ENCODE assay signal across 15 mouse cellular contexts in genomic region chr2:48446617-48447016, GRCm38 (mm10).
"Had no signal": no experiment of that assay in that cellular context is flagged by ENCODE, and none has a peak within 500 bp of the region (broad histone marks: within the 10 kb centered on the region; RNA-seq: fewer than 3 reads in every experiment).

No protein-coding gene starts in this region.

- H3K4me1 ChIP-seq: megakaryocyte, embryonic 14.5 days had no signal

- H3K36me3 ChIP-seq: limb, embryonic 12.5 days; liver, embryonic 13.5 days; lung, embryonic 15.5 days; midbrain, embryonic 15.5 days had no signal

- ATAC-seq: liver, postnatal 0 days; midbrain, embryonic 15.5 days had no signal

- H3K9ac ChIP-seq: limb, embryonic 12.5 days; liver, embryonic 13.5 days; liver, postnatal 0 days; lung, embryonic 15.5 days; midbrain, embryonic 15.5 days had no signal

- H3K27me3 ChIP-seq: liver, embryonic 13.5 days; lung, embryonic 15.5 days; megakaryocyte, embryonic 14.5 days; midbrain, embryonic 15.5 days had no signal

- H3K27ac ChIP-seq: layer of hippocampus, adult 2 months; limb, embryonic 12.5 days; liver, embryonic 13.5 days; lung, embryonic 15.5 days; macrophage; midbrain, embryonic 15.5 days; stomach, postnatal 0 days had no signal

- H3K9me3 ChIP-seq: limb, embryonic 12.5 days; liver, embryonic 13.5 days; lung, embryonic 15.5 days; megakaryocyte, embryonic 14.5 days; midbrain, embryonic 15.5 days had no signal

- H3K4me2 ChIP-seq: liver, embryonic 13.5 days; lung, embryonic 15.5 days; midbrain, embryonic 11.5 days; midbrain, embryonic 15.5 days had no signal

- DNase-seq: kidney, adult 8-10 months; kidney, postnatal 25 days; liver; liver, embryonic 13.5 days; liver, postnatal 0 days; lung, postnatal 14 days; thymus, postnatal 4 days had no signal

- H3K4me3 ChIP-seq: layer of hippocampus, adult 2 months; limb, embryonic 12.5 days; liver, embryonic 13.5 days; lung, embryonic 15.5 days; megakaryocyte, embryonic 14.5 days; midbrain, embryonic 15.5 days had no signal
